ENCODE assay signal across 12 mouse cellular contexts in genomic region chr4:62933798-62934197, GRCm38 (mm10). TPM values are rescaled to one million over a fixed set of nuclear protein-coding genes. Genes with fewer than 3 reads are reported as not detected.
DNase-seq lines count a peak whose midpoint lies in the region; ATAC-seq and TF ChIP-seq lines count a peak whose summit lies in the region.
"Had no signal": no experiment of that assay in that cellular context is flagged by ENCODE, and none has a peak within 500 bp of the region (broad histone marks: within the 10 kb centered on the region; RNA-seq: fewer than 3 reads in every experiment).

No protein-coding gene starts in this region.

- H3K27ac ChIP-seq in heart, postnatal 0 days (ENCODE audit: low read depth): no peak overlapping the region
- H3K27ac ChIP-seq in liver, adult 2 months (replicated peaks; ENCODE audit: insufficient read depth, low read depth, low read length): no peak overlapping the region
- no peak overlapping the region for H3K27ac ChIP-seq in liver, embryonic 11.5 days (ENCODE audit: low read depth, low read length)
- H3K27ac ChIP-seq in CH12.LX (ENCODE audit: insufficient read depth, low read depth): no peak overlapping the region
- H3K27ac ChIP-seq: embryonic facial prominence, embryonic 15.5 days had no signal

- TF ChIP-seq EP300 in heart, postnatal 0 days (IDR thresholded peaks at IDR 0.05; ENCODE audit: low read depth): no peak
- TF ChIP-seq EP300 in CH12.LX (IDR thresholded peaks at IDR 0.05; ENCODE audit: low read length): no peak

- peak; percentile 20 for TF ChIP-seq RAD21 in CH12.LX (IDR thresholded peaks at IDR 0.05; ENCODE audit: low read depth, low read length)

- 0 out of 2 replicates have a peak, but pooled peaks cover 4% of the 10 kb centered on the region for H3K9me3 ChIP-seq in heart, postnatal 0 days (replicated peaks; ENCODE audit: control insufficient read depth, low read length)
- H3K9me3 ChIP-seq in liver, embryonic 11.5 days (ENCODE audit: control insufficient read depth, low read length): no peaks in the 10 kb centered on the region
- H3K9me3 ChIP-seq in CH12.LX (replicated peaks; ENCODE audit: low read length): no peaks in the 10 kb centered on the region
- H3K9me3 ChIP-seq: embryonic facial prominence, embryonic 15.5 days had no signal

- no peaks in the 10 kb centered on the region for H3K27me3 ChIP-seq in heart, postnatal 0 days (ENCODE audit: control insufficient read depth, insufficient read depth, low read length)
- H3K27me3 ChIP-seq in liver, adult 2 months (ENCODE audit: control insufficient read depth, insufficient read depth, low read length): no peaks in the 10 kb centered on the region
- no peaks in the 10 kb centered on the region for H3K27me3 ChIP-seq in liver, embryonic 11.5 days (replicated peaks; ENCODE audit: control insufficient read depth, insufficient read depth, low read length)
- peaks cover 38% of the 10 kb centered on the region for H3K27me3 ChIP-seq in CH12.LX (replicated peaks)
- H3K27me3 ChIP-seq: embryonic facial prominence, embryonic 15.5 days had no signal

- in situ Hi-C loops in CH12.LX (cut with MboI; ENCODE audit: low pct_ligation_motif_present, low pct_unique_long_range_greater_than_20kb, low sequenced_read_pairs): no loop called here

- DNase-seq in heart, postnatal 0 days (ENCODE audit: low spot score): no peak
- no peak for DNase-seq in heart, adult 11 months
- DNase-seq in liver, adult 2 months (ENCODE audit: extremely low read depth, low read depth, low spot score): peak; percentile 6
- DNase-seq in liver, embryonic 11.5 days (ENCODE audit: low spot score): no peak
- peak; percentile 9 for DNase-seq in CH12.LX (ENCODE audit: extremely low read depth)
- peak; percentile 2 for DNase-seq in induced T-regulatory cell, adult 2 months (ENCODE audit: low read depth)
- no peak for DNase-seq in embryo, embryonic 10 days (ENCODE audit: low spot score)
- no peak for DNase-seq in cerebellum, postnatal 4 days (ENCODE audit: low spot score in 2 of 2)
- DNase-seq: cerebellum, postnatal 14 days; forebrain, postnatal 0 days; heart, postnatal 36 days had no signal

- no peak for ATAC-seq in heart, postnatal 0 days (ENCODE audit: insufficient read depth, low read depth)
- no peak for ATAC-seq in liver, embryonic 11.5 days (replicated peaks; ENCODE audit: low FRiP score)
- ATAC-seq: forebrain, postnatal 0 days had no signal

- no peaks in the 10 kb centered on the region for H3K79me2 ChIP-seq in liver, adult 2 months (ENCODE audit: control insufficient read depth, insufficient read depth, low read length)
- H3K79me2 ChIP-seq in CH12.LX (replicated peaks; ENCODE audit: control insufficient read depth, extremely low read depth, insufficient read depth, poor library complexity, severe bottlenecking): no peaks in the 10 kb centered on the region

- no peak overlapping the region for H3K4me3 ChIP-seq in heart, postnatal 0 days (ENCODE audit: low read depth, low read length)
- H3K4me3 ChIP-seq in liver, adult 2 months (ENCODE audit: insufficient read depth, low read depth, low read length): no peak overlapping the region
- H3K4me3 ChIP-seq in liver, embryonic 11.5 days (ENCODE audit: low read depth, low read length): no peak overlapping the region
- no peak overlapping the region for H3K4me3 ChIP-seq in CH12.LX (replicated peaks in 1 of 3; ENCODE audit: low read depth in 2 of 3, low read length in 2 of 3, poor library complexity in 1 of 3)
- H3K4me3 ChIP-seq: embryonic facial prominence, embryonic 15.5 days had no signal

- TF ChIP-seq POLR2A in liver, adult 2 months (IDR thresholded peaks at IDR 0.05; ENCODE audit: extremely low read depth, insufficient read depth, low read length): no peak
- TF ChIP-seq POLR2A in CH12.LX (IDR thresholded peaks at IDR 0.05; ENCODE audit: low read depth, low read length): no peak

- peak; percentile 27 for TF ChIP-seq CTCF in heart, postnatal 0 days (IDR thresholded peaks at IDR 0.05; ENCODE audit: low read depth)
- peak; percentile 47 for TF ChIP-seq CTCF in liver, adult 2 months (IDR thresholded peaks at IDR 0.05; ENCODE audit: low read depth, low read length)
- TF ChIP-seq CTCF in CH12.LX (conservative IDR thresholded peaks at IDR 0.05 in 1 of 2, IDR thresholded peaks at IDR 0.05 in 1 of 2; ENCODE audit: low read depth in 2 of 2, low read length in 2 of 2): peak in 1 of 2 experiments; percentile 42; a peak in 2 of 4 replicates

- H3K36me3 ChIP-seq in heart, postnatal 0 days (replicated peaks; ENCODE audit: control insufficient read depth, insufficient read depth, low read length): no peaks in the 10 kb centered on the region
- no peaks in the 10 kb centered on the region for H3K36me3 ChIP-seq in liver, adult 2 months (ENCODE audit: control insufficient read depth, insufficient read depth, low read length)
- H3K36me3 ChIP-seq in liver, embryonic 11.5 days (ENCODE audit: control insufficient read depth, insufficient read depth, low read length): no peaks in the 10 kb centered on the region
- H3K36me3 ChIP-seq in CH12.LX (replicated peaks in 1 of 2; ENCODE audit: control insufficient read depth in 1 of 2, insufficient read depth in 1 of 2, low read length in 1 of 2): no peaks in the 10 kb centered on the region
- H3K36me3 ChIP-seq: embryonic facial prominence, embryonic 15.5 days had no signal

- dilution Hi-C loops in CH12.LX (cut with MboI; ENCODE audit: extremely low pct_ligation_motif_present, extremely low pct_unique_long_range_greater_than_20kb, low sequenced_read_pairs): no loop called here

- 77% methylated on average over 4 of the region's 4 CpGs for WGBS in heart, postnatal 0 days
- WGBS in liver, adult 2 months: 80% methylated on average over 4 of the region's 4 CpGs
- WGBS in liver, embryonic 11.5 days: 79% methylated on average over 4 of the region's 4 CpGs

- H3K9ac ChIP-seq in heart, postnatal 0 days (replicated peaks; ENCODE audit: low read depth, low read length): no peak overlapping the region
- H3K9ac ChIP-seq in liver, adult 2 months (ENCODE audit: low read depth, low read length): no peak overlapping the region
- no peak overlapping the region for H3K9ac ChIP-seq in liver, embryonic 11.5 days (ENCODE audit: low read depth, low read length)
- no peak overlapping the region for H3K9ac ChIP-seq in CH12.LX (ENCODE audit: insufficient read depth, low read depth)
- H3K9ac ChIP-seq: embryonic facial prominence, embryonic 15.5 days; forebrain, postnatal 0 days had no signal

- no peak overlapping the region for H3K4me2 ChIP-seq in heart, postnatal 0 days (ENCODE audit: low read depth, low read length)
- H3K4me2 ChIP-seq in liver, embryonic 11.5 days: no peak overlapping the region
- H3K4me2 ChIP-seq in CH12.LX (ENCODE audit: insufficient read depth, low read depth, poor library complexity, severe bottlenecking): no peak overlapping the region
- H3K4me2 ChIP-seq: embryonic facial prominence, embryonic 15.5 days had no signal

- no peaks in the 10 kb centered on the region for H3K4me1 ChIP-seq in heart, postnatal 0 days (ENCODE audit: control insufficient read depth, insufficient read depth)
- no peaks in the 10 kb centered on the region for H3K4me1 ChIP-seq in liver, adult 2 months (ENCODE audit: control insufficient read depth, insufficient read depth, low read length)
- H3K4me1 ChIP-seq in liver, embryonic 11.5 days (replicated peaks; ENCODE audit: control insufficient read depth, insufficient read depth, low read length): no peaks in the 10 kb centered on the region
- H3K4me1 ChIP-seq in CH12.LX (ENCODE audit: control insufficient read depth in 1 of 2, insufficient read depth in 2 of 2): no peaks in the 10 kb centered on the region

TF ChIP-seq in CH12.LX, 34 proteins besides CTCF, POLR2A, EP300 and RAD21:
- TF ChIP-seq RCOR1 (conservative IDR thresholded peaks at IDR 0.05; ENCODE audit: low read depth, low read length) (no peak), ELF1 (IDR thresholded peaks at IDR 0.05; ENCODE audit: low read depth, low read length) (no peak), KAT2A (IDR thresholded peaks at IDR 0.05; ENCODE audit: insufficient replicate concordance, low read length) (no peak), SMC3 (IDR thresholded peaks at IDR 0.05; ENCODE audit: low read depth, low read length) (0 out of 2 replicates have a peak, but pooled peaks have one; percentile 7), ZMIZ1 (IDR thresholded peaks at IDR 0.05; ENCODE audit: low read depth, low read length) (no peak), MAZ (IDR thresholded peaks at IDR 0.05; ENCODE audit: low read depth, low read length) (no peak), CHD2 (IDR thresholded peaks at IDR 0.05; ENCODE audit: low read length) (no peak), JUND (conservative IDR thresholded peaks at IDR 0.05; ENCODE audit: low read depth, low read length) (no peak), SIN3A (IDR thresholded peaks at IDR 0.05; ENCODE audit: low read length) (no peak)

RNA-seq across cellular contexts. Expression of gene Zfp618, which starts 31.6 kb away (rescaled TPM):
- 5.9 and 7.5 TPM in 2 replicates for total RNA-seq in heart, postnatal 0 days (2014; rRNA removed; ENCODE audit: low replicate concordance)
- 3.9 and 4.2 TPM in 2 replicates for polyA plus RNA-seq in heart, postnatal 0 days (2015; fragmentation: Nextera tagmentation; extraction: Ambion mirVana)
- total RNA-seq in liver, adult 2 months (2014; rRNA removed): 0.18 and 0.47 TPM in 2 replicates
- 0.29 and 0.73 TPM in 2 replicates for polyA plus RNA-seq in liver, adult 2 months (2012; rRNA removed)
- 9.8 and 12.9 TPM in 2 replicates for polyA plus RNA-seq in liver, embryonic 11.5 days (2014; fragmentation: Nextera tagmentation; extraction: Ambion mirVana)
- total RNA-seq in CH12.LX (2012; rRNA removed): not detected in 2 replicates
- not detected in 2 replicates for total RNA-seq in CH12.LX (2014; rRNA removed)
- not detected in 2 replicates for polyA plus RNA-seq in CH12.LX (2012; ENCODE audit: insufficient read length, low read depth)

Comparison
In these comparisons a context has a peak if more than half of its experiments do, and no peak if none do; other contexts are left out.
1. DNase-seq: peak in liver, adult 2 months (single experiment), CH12.LX (single experiment) and induced T-regulatory cell, adult 2 months (single experiment); none in heart, postnatal 0 days (single experiment), heart, adult 11 months (single experiment), liver, embryonic 11.5 days (single experiment), embryo, embryonic 10 days (single experiment) and cerebellum, postnatal 4 days (0 of 2).